Mouse (Mus musculus) splenic B cell, adult 2 months (primary cell): ENCODE results near the gene Mturn.

Experiments
- DNase-seq: peaks from one replicate; pipeline ENCODE4 v3.0.0-alpha.2; 2011; ENCODE audit warnings: low read depth, low spot score
- H3K27me3 ChIP-seq: 2 replicates; pipeline ENCODE4 v1.6.1; 2012; ENCODE audit warnings: mild to moderate bottlenecking, low read length, moderate library complexity, mixed read lengths; ENCODE audit not compliant: control insufficient read depth, poor library complexity, insufficient read depth, severe bottlenecking
- H3K36me3 ChIP-seq: 2 replicates; pipeline ENCODE4 v1.6.1; 2012; ENCODE audit warnings: mild to moderate bottlenecking, low read length, moderate library complexity, mixed read lengths; ENCODE audit not compliant: control insufficient read depth, poor library complexity, insufficient read depth, severe bottlenecking

Gene Mturn

GRCm38 (mm10) chr6:54680891-54681745 is at the start of gene Mturn:
Mturn (plus strand) TSS chr6:54681624.
- Histone ChIP-seq H3K36me3 (no peaks in the 10 kb centered on the region), H3K27me3 (no peaks in the 10 kb centered on the region)
- peak; percentile 97 for DNase-seq

GRCm38 (mm10) chr6:54639877-54640276 is 41.5 kb upstream of the Mturn start:
- no peak for DNase-seq
- Histone ChIP-seq H3K27me3 (no peaks in the 10 kb centered on the region), H3K36me3 (no peaks in the 10 kb centered on the region)

GRCm38 (mm10) chr6:54641953-54642352 is 39.5 kb upstream of the Mturn start:
- Histone ChIP-seq H3K27me3 (no peaks in the 10 kb centered on the region), H3K36me3 (no peaks in the 10 kb centered on the region)
- no peak for DNase-seq

- no peak for DNase-seq
- Histone ChIP-seq H3K27me3 (no peaks in the 10 kb centered on the region), H3K36me3 (no peaks in the 10 kb centered on the region)
Observed at GRCm38 (mm10) chr6:54643181-54643580, 38.2 kb upstream of the Mturn start.

GRCm38 (mm10) chr6:54655471-54656095 is 25.8 kb upstream of the Mturn start:
- Histone ChIP-seq H3K36me3 (no peaks in the 10 kb centered on the region), H3K27me3 (0 out of 2 replicates have a peak, but pooled peaks cover 2% of the 10 kb centered on the region)
- DNase-seq, result no peak

- Histone ChIP-seq H3K27me3 (0 out of 2 replicates have a peak, but pooled peaks cover 2% of the 10 kb centered on the region), H3K36me3 (no peaks in the 10 kb centered on the region)
Observed at GRCm38 (mm10) chr6:54657861-54658260, 23.6 kb upstream of the Mturn start.

GRCm38 (mm10) chr6:54669868-54670267 is 11.6 kb upstream of the Mturn start:
- H3K36me3 ChIP-seq, result no peaks in the 10 kb centered on the region
- no peak for DNase-seq
- H3K27me3 ChIP-seq, result 0 out of 2 replicates have a peak, but pooled peaks cover under 1% of the 10 kb centered on the region

More at GRCm38 (mm10) chr6:54657861-54658260, 23.6 kb upstream of the Mturn start:
- no peak for DNase-seq

- 0 out of 2 replicates have a peak, but pooled peaks cover 2% of the 10 kb centered on the region for H3K27me3 ChIP-seq
- no peak for DNase-seq
Observed at GRCm38 (mm10) chr6:54672901-54673300, 8.5 kb upstream of the Mturn start.

GRCm38 (mm10) chr6:54679686-54680085 is 1.7 kb upstream of the Mturn start:
- H3K27me3 ChIP-seq, result 0 out of 2 replicates have a peak, but pooled peaks cover 2% of the 10 kb centered on the region
- no peak for DNase-seq
- H3K36me3 ChIP-seq, result no peaks in the 10 kb centered on the region

More at GRCm38 (mm10) chr6:54672901-54673300, 8.5 kb upstream of the Mturn start:
- H3K36me3 ChIP-seq, result no peaks in the 10 kb centered on the region

- DNase-seq, result no peak
- no peaks in the 10 kb centered on the region for H3K36me3 ChIP-seq
- no peaks in the 10 kb centered on the region for H3K27me3 ChIP-seq
Observed at GRCm38 (mm10) chr6:54681746-54682428, 463 bp downstream of the Mturn start.

GRCm38 (mm10) chr6:54684085-54684484 is 2.7 kb downstream of the Mturn start:
- Histone ChIP-seq H3K27me3 (no peaks in the 10 kb centered on the region), H3K36me3 (no peaks in the 10 kb centered on the region)
- no peak for DNase-seq

- Histone ChIP-seq H3K27me3 (no peaks in the 10 kb centered on the region), H3K36me3 (no peaks in the 10 kb centered on the region)
- no peak for DNase-seq
Observed at GRCm38 (mm10) chr6:54685103-54685502, 3.7 kb downstream of the Mturn start.

- no peaks in the 10 kb centered on the region for H3K27me3 ChIP-seq
- no peak for DNase-seq
- H3K36me3 ChIP-seq, result no peaks in the 10 kb centered on the region
Observed at GRCm38 (mm10) chr6:54685716-54686395, 4.4 kb downstream of the Mturn start.

- Histone ChIP-seq H3K27me3 (no peaks in the 10 kb centered on the region), H3K36me3 (no peaks in the 10 kb centered on the region)
- DNase-seq, result no peak
Observed at GRCm38 (mm10) chr6:54686946-54687737, 5.7 kb downstream of the Mturn start.
